Comparison of ENCODE assay signal across 8 mouse cellular contexts in genomic region chrX:7375716-7376480, GRCm38 (mm10). TPM values are rescaled to one million over a fixed set of nuclear protein-coding genes. Genes with fewer than 3 reads are reported as not detected.
DNase-seq lines count a peak whose midpoint lies in the region; ATAC-seq and TF ChIP-seq lines count a peak whose summit lies in the region.

TSS of gene Usp27x (minus strand) at chrX:7375830.

- ATAC-seq in embryonic facial prominence, embryonic 13.5 days (ENCODE audit: insufficient number of reproducible peaks, insufficient read depth, low FRiP score, low TSS enrichment, low read depth) = peak; percentile 86
- peak; percentile 91 for ATAC-seq in limb, embryonic 14.5 days (ENCODE audit: low FRiP score, low read depth)
- ATAC-seq in midbrain, postnatal 0 days (ENCODE audit: low FRiP score) = peak; percentile 80

- peak within 1 kb of the TSS; percentile 73 for H3K4me2 ChIP-seq in embryonic facial prominence, embryonic 13.5 days
- H3K4me2 ChIP-seq in limb, embryonic 14.5 days (replicated peaks; ENCODE audit: low read depth, low read length, severe bottlenecking) = peak within 1 kb of the TSS; percentile 65
- peak within 1 kb of the TSS; percentile 58 for H3K4me2 ChIP-seq in midbrain, postnatal 0 days (ENCODE audit: low read depth, low read length, poor library complexity, severe bottlenecking)

- H3K9ac ChIP-seq in embryonic facial prominence, embryonic 13.5 days = peak within 1 kb of the TSS; percentile 74
- H3K9ac ChIP-seq in heart, adult 2 months (ENCODE audit: low read depth, low read length) = peak within 1 kb of the TSS; percentile 64
- H3K9ac ChIP-seq in limb, embryonic 14.5 days (ENCODE audit: low read depth, low read length, severe bottlenecking) = peak within 1 kb of the TSS; percentile 64
- H3K9ac ChIP-seq in midbrain, postnatal 0 days (replicated peaks; ENCODE audit: low read length, poor library complexity, severe bottlenecking) = peak within 1 kb of the TSS; percentile 70

- no peaks in the 10 kb centered on the region for H3K27me3 ChIP-seq in embryonic facial prominence, embryonic 13.5 days
- H3K27me3 ChIP-seq in heart, adult 2 months (ENCODE audit: control insufficient read depth, insufficient read depth, low read length) = no peaks in the 10 kb centered on the region
- no peaks in the 10 kb centered on the region for H3K27me3 ChIP-seq in limb, embryonic 14.5 days (ENCODE audit: control insufficient read depth, insufficient read depth, low read length)
- no peaks in the 10 kb centered on the region for H3K27me3 ChIP-seq in midbrain, postnatal 0 days (ENCODE audit: insufficient read depth, low read length)

- H3K9me3 ChIP-seq in embryonic facial prominence, embryonic 13.5 days = no peaks in the 10 kb centered on the region
- H3K9me3 ChIP-seq in limb, embryonic 14.5 days (ENCODE audit: control insufficient read depth, low read length) = no peaks in the 10 kb centered on the region
- H3K9me3 ChIP-seq in midbrain, postnatal 0 days (ENCODE audit: low read length) = 0 out of 2 replicates have a peak, but pooled peaks cover 3% of the 10 kb centered on the region

- peak; percentile 70 for TF ChIP-seq CTCF in heart, adult 2 months (IDR thresholded peaks at IDR 0.05)
- peak; percentile 64 for TF ChIP-seq CTCF in midbrain, postnatal 0 days (IDR thresholded peaks at IDR 0.05)

- H3K4me1 ChIP-seq in embryonic facial prominence, embryonic 13.5 days = no peaks in the 10 kb centered on the region; the same call in 1 of the 2 replicates
- peaks cover 2% of the 10 kb centered on the region for H3K4me1 ChIP-seq in heart, adult 2 months (ENCODE audit: control insufficient read depth, insufficient read depth, low read length)
- H3K4me1 ChIP-seq in limb, embryonic 14.5 days (ENCODE audit: control insufficient read depth, insufficient read depth, low read length) = 0 out of 2 replicates have a peak, but pooled peaks cover 4% of the 10 kb centered on the region
- no peaks in the 10 kb centered on the region for H3K4me1 ChIP-seq in midbrain, postnatal 0 days (ENCODE audit: insufficient read depth, low read length)

- intact Hi-C loops in heart, adult 2 months (cut with DNase I) = loop anchor here (5.0 kb wide), 1 partner anchor 41 kb away; no protein-coding TSS in a partner anchor

- DNase-seq in 3134 (ENCODE audit: extremely low read depth, insufficient read length, low spot score) = peak; percentile 86
- DNase-seq in adrenal gland, postnatal 36 days = peak; percentile 89 to 90
- peak; percentile 82 to 85 for DNase-seq in heart, adult 2 months
- DNase-seq in kidney, adult 8-10 months = peak; percentile 69 to 74
- DNase-seq in limb, embryonic 14.5 days (ENCODE audit: low spot score) = peak; percentile 85
- peak; percentile 75 for DNase-seq in midbrain, postnatal 0 days (ENCODE audit: low spot score)
- DNase-seq in spleen, postnatal 14 days (ENCODE audit: low spot score in 2 of 2) = peak; percentile 19 to 28

- no peaks in the 10 kb centered on the region; the same call in 1 of the 2 replicates for H3K36me3 ChIP-seq in embryonic facial prominence, embryonic 13.5 days
- no peaks in the 10 kb centered on the region for H3K36me3 ChIP-seq in heart, adult 2 months (ENCODE audit: control insufficient read depth, insufficient read depth, low read length)
- H3K36me3 ChIP-seq in limb, embryonic 14.5 days (ENCODE audit: control insufficient read depth, insufficient read depth, low read length) = no peaks in the 10 kb centered on the region
- no peaks in the 10 kb centered on the region for H3K36me3 ChIP-seq in midbrain, postnatal 0 days (ENCODE audit: insufficient read depth, low read length)

- WGBS in embryonic facial prominence, embryonic 13.5 days = 20% methylated on average over 51 of the region's 51 CpGs
- 13% methylated on average over 46 of the region's 51 CpGs for WGBS in heart, adult 2 months
- 23% methylated on average over 49 of the region's 51 CpGs for WGBS in limb, embryonic 14.5 days
- WGBS in midbrain, postnatal 0 days = 17% methylated on average over 47 of the region's 51 CpGs

- peak within 1 kb of the TSS; percentile 56 for H3K4me3 ChIP-seq in embryonic facial prominence, embryonic 13.5 days
- peak within 1 kb of the TSS; percentile 62 for H3K4me3 ChIP-seq in heart, adult 2 months
- H3K4me3 ChIP-seq in limb, embryonic 14.5 days (replicated peaks; ENCODE audit: low read length) = peak within 1 kb of the TSS; percentile 49
- H3K4me3 ChIP-seq in midbrain, postnatal 0 days (ENCODE audit: low read depth, low read length) = peak within 1 kb of the TSS; percentile 51

- TF ChIP-seq POLR2A in heart, adult 2 months (IDR thresholded peaks at IDR 0.05; ENCODE audit: insufficient read depth, low read depth, low read length) = peak; percentile 27; the same call in 1 of the 2 replicates
- TF ChIP-seq POLR2A in limb, embryonic 14.5 days (IDR thresholded peaks at IDR 0.05; ENCODE audit: borderline replicate concordance, extremely low read depth, insufficient read depth, insufficient read length) = no peak

- no peaks in the 10 kb centered on the region for H3K79me2 ChIP-seq in heart, adult 2 months (replicated peaks; ENCODE audit: control insufficient read depth, insufficient read depth, low read length)

- no peak for TF ChIP-seq EP300 in heart, adult 2 months (IDR thresholded peaks at IDR 0.05; ENCODE audit: insufficient read depth, low read depth, low read length)

- peak within 1 kb of the TSS; percentile 94 for H3K27ac ChIP-seq in embryonic facial prominence, embryonic 13.5 days
- H3K27ac ChIP-seq in heart, adult 2 months = peak within 1 kb of the TSS; percentile 67
- H3K27ac ChIP-seq in limb, embryonic 14.5 days (replicated peaks; ENCODE audit: low read depth, low read length) = peak within 1 kb of the TSS; percentile 88
- peak within 1 kb of the TSS; percentile 85 for H3K27ac ChIP-seq in midbrain, postnatal 0 days (ENCODE audit: low read depth, low read length)

RNA-seq across cellular contexts. Expression of gene Usp27x, which starts in this region (rescaled TPM):
- total RNA-seq in adrenal gland, postnatal 36 days (2021) = 10 to 100 TPM; 18.3 to 20.3 TPM
- polyA plus RNA-seq in embryonic facial prominence, embryonic 13.5 days (2015; fragmentation: Nextera tagmentation; extraction: Ambion mirVana) = 1.3 and 1.7 TPM in 2 replicates
- total RNA-seq in heart, adult 2 months (2021) = under 1 TPM; 0.32 to 0.81 TPM
- polyA plus RNA-seq in heart, adult 2 months (2012; rRNA removed) = 0.21 and 0.23 TPM in 2 replicates
- polyA plus RNA-seq in limb, embryonic 14.5 days (2012; rRNA removed) = 3.9 and 4.5 TPM in 2 replicates
- polyA plus RNA-seq in limb, embryonic 14.5 days (2014; fragmentation: Nextera tagmentation; extraction: Ambion mirVana) = 0.51 and 0.52 TPM in 2 replicates
- 12.4 and 13.9 TPM in 2 replicates for total RNA-seq in midbrain, postnatal 0 days (2014; rRNA removed)
- polyA plus RNA-seq in midbrain, postnatal 0 days (2015; fragmentation: Nextera tagmentation; extraction: Ambion mirVana) = 2.8 TPM in 2 replicates

Comparison
In these comparisons a context has a peak if more than half of its experiments do, and no peak if none do; other contexts are left out.
1. Peak in every context shown above with its lines: DNase-seq, ATAC-seq, H3K4me3 ChIP-seq and H3K27ac ChIP-seq.
2. Peak in DNase-seq, H3K4me3 ChIP-seq, H3K27ac ChIP-seq and H3K9ac ChIP-seq in heart, adult 2 months; RNA of the gene not detected or under 1 TPM.
3. DNase-seq: peak in every context shown above with its lines; median percentile 90 in adrenal gland, postnatal 36 days; 86 in 3134; 85 in limb, embryonic 14.5 days; 84 in heart, adult 2 months; 75 in midbrain, postnatal 0 days; 72 in kidney, adult 8-10 months; 24 in spleen, postnatal 14 days.